Mouse (Mus musculus) bone marrow, adult 2 months (tissue): ENCODE data around the gene Pdia2. TPM values are rescaled to one million over a fixed set of nuclear protein-coding genes. Genes with fewer than 3 reads are reported as not detected.
"Not testable (repeated sequence)": the region's sequence is repeated elsewhere in the genome, so short reads cannot be mapped to it uniquely, and the experiment has no call there.

Experiments used
- H3K27ac ChIP-seq: fragments of 200-500 bp; 2 replicates; pipeline ENCODE4 v1.5.1; 2012; ENCODE audit warnings: low read depth, mild to moderate bottlenecking, control low read depth, inconsistent platforms, low read length; ENCODE audit not compliant: control insufficient read depth, poor library complexity, insufficient read depth
- H3K4me1 ChIP-seq: fragments of 200-500 bp; 2 replicates; pipeline ENCODE4 v1.6.1; 2011; ENCODE audit warnings: low read length; ENCODE audit not compliant: control insufficient read depth, insufficient read depth
- H3K4me3 ChIP-seq: fragments of 200-500 bp; replicated peaks from 2 replicates; pipeline ENCODE3; 2011; ENCODE audit warnings: mild to moderate bottlenecking, low read depth, low read length, control low read depth; ENCODE audit not compliant: control insufficient read depth
- CTCF ChIP-seq: fragments of 200-500 bp; IDR thresholded peaks from 2 replicates; pipeline ENCODE4 v1.5.1; 2011; ENCODE audit warnings: low read length, control low read depth; ENCODE audit not compliant: control insufficient read depth, insufficient read depth
- POLR2A ChIP-seq: fragments of 200-500 bp; IDR thresholded peaks from 2 replicates; pipeline ENCODE4 v1.6.1; 2011; ENCODE audit warnings: low read depth, mild to moderate bottlenecking, control low read depth, low read length, borderline replicate concordance; ENCODE audit not compliant: control insufficient read depth
- WGBS: fragments of 180-500 bp; shearing (Covaris S2); methylation state at CpG from one replicate; pipeline ENCODE4 v1.1.7; 2018; 5-methylcytosine and 5-hydroxymethylcytosine counted together
- polyA plus RNA-seq: library from polyadenylated mRNA; stranded (reverse); fragments of >200 nt; gene quantifications from 2 replicates; pipeline ENCODE4 v1.2.4, GENCODE M21; 2011; ENCODE audit warnings: low replicate concordance; ENCODE audit not compliant: missing spikeins, insufficient read depth, insufficient read length

Gene Pdia2
- polyA plus RNA-seq, 1 experiment = 23.9 TPM

GRCm38 (mm10) chr17:26187592-26187991 is 11.3 kb downstream of the Pdia2 start:
- no peaks in the 10 kb centered on the region for H3K4me1 ChIP-seq
- no peak overlapping the region; the same call in 1 of the 2 replicates for H3K27ac ChIP-seq
- TF ChIP-seq POLR2A (no peak), CTCF (no peak)
- WGBS = 91% methylated on average over 5 of the region's 5 CpGs
- H3K4me3 ChIP-seq = no peak overlapping the region

GRCm38 (mm10) chr17:26181179-26181578 is 17.7 kb downstream of the Pdia2 start:
- no peak for TF ChIP-seq CTCF
- 80% methylated on average over 3 of the region's 3 CpGs for WGBS
- Histone ChIP-seq H3K27ac (no peak overlapping the region), H3K4me1 (no peaks in the 10 kb centered on the region), H3K4me3 (no peak overlapping the region)

GRCm38 (mm10) chr17:26178611-26179010 is 20.3 kb downstream of the Pdia2 start:
- H3K4me1 ChIP-seq = no peaks in the 10 kb centered on the region
- no peak overlapping the region for H3K4me3 ChIP-seq
- TF ChIP-seq CTCF (no peak), POLR2A (no peak)
- no peak overlapping the region for H3K27ac ChIP-seq

- H3K4me1 ChIP-seq, H3K4me3 ChIP-seq, H3K27ac ChIP-seq: not testable (repeated sequence)
- 78% methylated on average over 2 of the region's 2 CpGs for WGBS
Observed at GRCm38 (mm10) chr17:26175248-26175647, 23.6 kb downstream of the Pdia2 start.

GRCm38 (mm10) chr17:26168039-26168438 is 30.8 kb downstream of the Pdia2 start:
- Histone ChIP-seq H3K4me1 (peaks cover 5% of the 10 kb centered on the region), H3K4me3 (no peak overlapping the region), H3K27ac (peak overlapping the region; percentile 51; the same call in 1 of the 2 replicates)
- TF ChIP-seq POLR2A (no peak), CTCF (no peak)
- WGBS = 3% methylated on average over 2 of the region's 2 CpGs

GRCm38 (mm10) chr17:26162736-26163135 is 36.2 kb downstream of the Pdia2 start:
- TF ChIP-seq CTCF (no peak), POLR2A (no peak)
- 84% methylated on average over 1 of the region's 1 CpGs for WGBS
- Histone ChIP-seq H3K4me3 (no peak overlapping the region), H3K4me1 (no peaks in the 10 kb centered on the region; the same call in 1 of the 2 replicates), H3K27ac (no peak overlapping the region)

GRCm38 (mm10) chr17:26151886-26152630 is 46.8 kb downstream of the Pdia2 start:
- no peaks in the 10 kb centered on the region for H3K4me1 ChIP-seq
- no peak overlapping the region for H3K4me3 ChIP-seq
- WGBS = 84% methylated on average over 2 of the region's 2 CpGs
- H3K27ac ChIP-seq = no peak overlapping the region
- TF ChIP-seq CTCF = no peak

GRCm38 (mm10) chr17:26149056-26149455 is 49.8 kb downstream of the Pdia2 start:
- WGBS = 82% methylated on average over 2 of the region's 2 CpGs
- no peak overlapping the region for H3K4me3 ChIP-seq
- no peaks in the 10 kb centered on the region for H3K4me1 ChIP-seq
- H3K27ac ChIP-seq = no peak overlapping the region
- TF ChIP-seq CTCF (no peak), POLR2A (no peak)

Other genes starting within 250 kb of the Pdia2 start
- gene A930017K11Rik, start 246.5 kb downstream of the Pdia2 start, polyA plus RNA-seq = not detected in 2 replicates
- gene Capn15, start 213.3 kb downstream of the Pdia2 start, polyA plus RNA-seq = 11.7 and 18.2 TPM in 2 replicates
- 1.2 and 4.7 TPM in 2 replicates for gene Rab11fip3, start 129.5 kb downstream of the Pdia2 start, polyA plus RNA-seq
- gene Decr2, start 108.8 kb downstream of the Pdia2 start, polyA plus RNA-seq = 3.5 and 5.6 TPM in 2 replicates
- gene Nme4, start 103.5 kb downstream of the Pdia2 start, polyA plus RNA-seq = 9.0 and 20.4 TPM in 2 replicates
- gene Tmem8, start 85.8 kb downstream of the Pdia2 start, polyA plus RNA-seq = 24.1 and 27.3 TPM in 2 replicates
- gene Mrpl28, start 75.6 kb downstream of the Pdia2 start, polyA plus RNA-seq = 60.2 and 70.6 TPM in 2 replicates
- gene Axin1, start 60.4 kb downstream of the Pdia2 start, polyA plus RNA-seq = 21.7 and 23.1 TPM in 2 replicates
- gene Rgs11, start 3.9 kb upstream of the Pdia2 start, polyA plus RNA-seq = 1.2 TPM in 1 of 2 replicates, not detected in the other
- 4.0 TPM in 1 of 2 replicates, not detected in the other for gene Arhgdig, start 8.7 kb upstream of the Pdia2 start, polyA plus RNA-seq
- 4.7 and 9.0 TPM in 2 replicates for gene Fam234a, start 45.2 kb upstream of the Pdia2 start, polyA plus RNA-seq
- 45.6 and 59.8 TPM in 2 replicates for gene Luc7l, start 53.8 kb upstream of the Pdia2 start, polyA plus RNA-seq
- gene Neurl1b, start 215.7 kb upstream of the Pdia2 start, polyA plus RNA-seq = 1.3 and 1.9 TPM in 2 replicates